Mouse (Mus musculus) bone marrow, adult 2 months (tissue): ENCODE measurements around the gene Clec4e.

ENCODE experiments used
- CTCF ChIP-seq: fragments of 200-500 bp; IDR thresholded peaks from 2 replicates; pipeline ENCODE4 v1.5.1; 2011; ENCODE audit warnings: low read length, control low read depth; ENCODE audit not compliant: control insufficient read depth, insufficient read depth
- POLR2A ChIP-seq: fragments of 200-500 bp; IDR thresholded peaks from 2 replicates; pipeline ENCODE4 v1.6.1; 2011; ENCODE audit warnings: low read depth, mild to moderate bottlenecking, control low read depth, low read length, borderline replicate concordance; ENCODE audit not compliant: control insufficient read depth

GRCm38 (mm10) chr6:123296687-123297086, 7.0 kb upstream of the Clec4e start:
- TF ChIP-seq CTCF (no peak), POLR2A (no peak)
